Comparison of ENCODE assay signal across 26 mouse cellular contexts in genomic region chr4:138180719-138181118, GRCm38 (mm10). TPM values are rescaled to one million over a fixed set of nuclear protein-coding genes. Genes with fewer than 3 reads are reported as not detected.
DNase-seq lines count a peak whose midpoint lies in the region; ATAC-seq and TF ChIP-seq lines count a peak whose summit lies in the region.
"Had no signal": no experiment of that assay in that cellular context is flagged by ENCODE, and none has a peak within 500 bp of the region (broad histone marks: within the 10 kb centered on the region; RNA-seq: fewer than 3 reads in every experiment).

No protein-coding gene starts in this region.

- H3K9me3 ChIP-seq in intestine, postnatal 0 days (ENCODE audit: control insufficient read depth), result no peaks in the 10 kb centered on the region
- H3K9me3 ChIP-seq: embryonic facial prominence, embryonic 10.5 days; embryonic facial prominence, embryonic 15.5 days; forebrain, embryonic 13.5 days; G1E; heart, embryonic 13.5 days; kidney, embryonic 15.5 days; limb, embryonic 10.5 days; limb, embryonic 15.5 days; liver, embryonic 13.5 days; stomach, embryonic 15.5 days had no signal

- WGBS in intestine, postnatal 0 days, result 92% methylated on average over 4 of the region's 4 CpGs

- no peaks in the 10 kb centered on the region for H3K27me3 ChIP-seq in intestine, postnatal 0 days (replicated peaks; ENCODE audit: control insufficient read depth, insufficient read depth, low read length)
- H3K27me3 ChIP-seq: embryonic facial prominence, embryonic 15.5 days; forebrain, embryonic 13.5 days; heart, embryonic 13.5 days; kidney, embryonic 15.5 days; limb, embryonic 15.5 days; liver, embryonic 13.5 days; stomach, embryonic 15.5 days had no signal

- 0 out of 2 replicates have a peak, but pooled peaks have one; percentile 10 for ATAC-seq in cerebellum, adult (ENCODE audit: insufficient number of reproducible peaks, low FRiP score, low TSS enrichment)
- 0 out of 2 replicates have a peak, but pooled peaks have one; percentile 36 for ATAC-seq in megakaryocyte, adult 5-6 weeks (ENCODE audit: poor library complexity, severe bottlenecking)
- ATAC-seq in intestine, postnatal 0 days, result no peak
- ATAC-seq: forebrain, embryonic 13.5 days; lung, postnatal 0 days had no signal

- no peak overlapping the region for H3K4me3 ChIP-seq in intestine, postnatal 0 days (ENCODE audit: low read depth, low read length)
- H3K4me3 ChIP-seq: embryonic facial prominence, embryonic 10.5 days; embryonic facial prominence, embryonic 15.5 days; forebrain, embryonic 13.5 days; heart, embryonic 13.5 days; kidney, embryonic 15.5 days; limb, embryonic 10.5 days; limb, embryonic 15.5 days; liver, embryonic 13.5 days; stomach, embryonic 15.5 days had no signal

- no peak overlapping the region for H3K9ac ChIP-seq in intestine, postnatal 0 days (ENCODE audit: low read depth, low read length)
- H3K9ac ChIP-seq: embryonic facial prominence, embryonic 15.5 days; forebrain, embryonic 13.5 days; heart, embryonic 13.5 days; hindbrain, embryonic 14.5 days; kidney, embryonic 15.5 days; limb, embryonic 15.5 days; liver, embryonic 13.5 days; stomach, embryonic 15.5 days had no signal

- peaks cover 82% of the 10 kb centered on the region for H3K36me3 ChIP-seq in intestine, postnatal 0 days (ENCODE audit: control insufficient read depth, insufficient read depth)

- no peaks in the 10 kb centered on the region for H3K4me1 ChIP-seq in intestine, postnatal 0 days (replicated peaks; ENCODE audit: control insufficient read depth, insufficient read depth, low read length)
- H3K4me1 ChIP-seq: embryonic facial prominence, embryonic 10.5 days; embryonic facial prominence, embryonic 15.5 days; forebrain, embryonic 13.5 days; heart, embryonic 13.5 days; kidney, embryonic 15.5 days; limb, embryonic 10.5 days; limb, embryonic 15.5 days; stomach, embryonic 15.5 days had no signal

- no peak overlapping the region for H3K4me2 ChIP-seq in intestine, postnatal 0 days (replicated peaks; ENCODE audit: low read depth)
- H3K4me2 ChIP-seq: embryonic facial prominence, embryonic 15.5 days; forebrain, embryonic 13.5 days; heart, embryonic 13.5 days; hindbrain, embryonic 14.5 days; kidney, embryonic 15.5 days; limb, embryonic 15.5 days; liver, embryonic 13.5 days; stomach, embryonic 15.5 days had no signal

- DNase-seq in cerebellum, adult 8-10 months, result no peak
- DNase-seq in cerebellum, adult 9-10 months, result peak; percentile 53
- DNase-seq in cerebellum, postnatal 14 days, result no peak
- DNase-seq in 416B (ENCODE audit: low read depth), result peak; percentile 28
- DNase-seq: adrenal gland, postnatal 10 days; heart, postnatal 10 days; kidney, adult 11 months; liver, embryonic 13.5 days; lung, adult 18-20 months; lung, postnatal 4 days; midbrain, embryonic 14.5 days; right cerebral cortex, postnatal 14 days had no signal

- TF ChIP-seq CTCF in intestine, postnatal 0 days (IDR thresholded peaks at IDR 0.05; ENCODE audit: low read depth), result no peak

- no peak overlapping the region for H3K27ac ChIP-seq in intestine, postnatal 0 days (ENCODE audit: low read depth, low read length)
- H3K27ac ChIP-seq: embryonic facial prominence, embryonic 10.5 days; embryonic facial prominence, embryonic 15.5 days; forebrain, embryonic 13.5 days; heart, embryonic 13.5 days; hindbrain, embryonic 14.5 days; kidney, embryonic 15.5 days; limb, embryonic 10.5 days; limb, embryonic 15.5 days; liver, embryonic 13.5 days; stomach, embryonic 15.5 days had no signal

RNA-seq across cellular contexts. Expression of gene Hp1bp3, which starts 35.4 kb away (rescaled TPM):
- total RNA-seq in megakaryocyte, adult 5-6 weeks (2015), result 89.1 and 105 TPM in 2 replicates
- 165 and 173 TPM in 2 replicates for total RNA-seq in megakaryocyte, adult 5-6 weeks (2017)
- 75.5 and 83.4 TPM in 2 replicates for polyA plus RNA-seq in intestine, postnatal 0 days (2015; fragmentation: Nextera tagmentation; extraction: Ambion mirVana)

Comparison
In these comparisons a context has a peak if more than half of its experiments do, and no peak if none do; other contexts are left out.
1. DNase-seq: peak in cerebellum, adult 9-10 months (single experiment) and 416B (single experiment); none in cerebellum, adult 8-10 months (single experiment) and cerebellum, postnatal 14 days (0 of 2).